Mouse (Mus musculus) retina, postnatal 1 day (tissue): ENCODE measurements around the gene Mgmt.

Experiments used
- DNase-seq: peaks from one replicate; pipeline ENCODE4 v3.0.0-alpha.2; 2012

The Mgmt gene

GRCm38 (mm10) chr7:137065408-137065807 lies 171.0 kb downstream of the Mgmt start:
- DNase-seq = no peak

GRCm38 (mm10) chr7:137066211-137066610 lies 171.8 kb downstream of the Mgmt start:
- no peak for DNase-seq

- no peak for DNase-seq
Observed at GRCm38 (mm10) chr7:137066997-137067396, 172.6 kb downstream of the Mgmt start.

GRCm38 (mm10) chr7:137067758-137068157 lies 173.3 kb downstream of the Mgmt start:
- no peak for DNase-seq

GRCm38 (mm10) chr7:137068796-137069195 lies 174.4 kb downstream of the Mgmt start:
- no peak for DNase-seq

- no peak for DNase-seq
Observed at GRCm38 (mm10) chr7:137069768-137070167, 175.4 kb downstream of the Mgmt start.

GRCm38 (mm10) chr7:137071346-137071745 lies 176.9 kb downstream of the Mgmt start:
- DNase-seq = no peak

- DNase-seq = no peak
Observed at GRCm38 (mm10) chr7:137073878-137074277, 179.5 kb downstream of the Mgmt start.

GRCm38 (mm10) chr7:137074324-137074723 lies 179.9 kb downstream of the Mgmt start:
- no peak for DNase-seq

GRCm38 (mm10) chr7:137075301-137075700 lies 180.9 kb downstream of the Mgmt start:
- DNase-seq = no peak

- DNase-seq = no peak
Observed at GRCm38 (mm10) chr7:137080171-137080570, 185.8 kb downstream of the Mgmt start.

- no peak for DNase-seq
Observed at GRCm38 (mm10) chr7:137082171-137082570, 187.8 kb downstream of the Mgmt start.

GRCm38 (mm10) chr7:137084651-137085050 lies 190.2 kb downstream of the Mgmt start:
- no peak for DNase-seq

GRCm38 (mm10) chr7:137085969-137086606 lies 191.7 kb downstream of the Mgmt start:
- peak; percentile 29 for DNase-seq

- DNase-seq = no peak
Observed at GRCm38 (mm10) chr7:137087136-137087535, 192.7 kb downstream of the Mgmt start.

GRCm38 (mm10) chr7:137088141-137088540 lies 193.7 kb downstream of the Mgmt start:
- no peak for DNase-seq

- DNase-seq = no peak
Observed at GRCm38 (mm10) chr7:137094551-137094950, 200.1 kb downstream of the Mgmt start.

GRCm38 (mm10) chr7:137095702-137096101 lies 201.3 kb downstream of the Mgmt start:
- DNase-seq = no peak

GRCm38 (mm10) chr7:137099766-137100165 lies 205.4 kb downstream of the Mgmt start:
- DNase-seq = no peak

- DNase-seq = no peak
Observed at GRCm38 (mm10) chr7:137102606-137103195, 208.3 kb downstream of the Mgmt start.

- no peak for DNase-seq
Observed at GRCm38 (mm10) chr7:137112101-137112500, 217.7 kb downstream of the Mgmt start.

- DNase-seq = no peak
Observed at GRCm38 (mm10) chr7:137116246-137116645, 221.8 kb downstream of the Mgmt start.

- DNase-seq = no peak
Observed at GRCm38 (mm10) chr7:137121243-137121858, 226.9 kb downstream of the Mgmt start.

- DNase-seq = no peak
Observed at GRCm38 (mm10) chr7:137128726-137129125, 234.3 kb downstream of the Mgmt start.
